Mouse (Mus musculus) heart, adult 18-20 months (tissue): ENCODE measurements around the gene Angptl7. TPM values are rescaled to one million over a fixed set of nuclear protein-coding genes. Genes with fewer than 3 reads are reported as not detected.
A peak's percentile ranks its signal among the peaks of the same experiment; 100 is the strongest.

Source experiments
- DNase-seq, 2 experiments: peaks; one replicate each; pipeline ENCODE4 v3.0.0; 2021 to 2022; ENCODE audit warnings: mixed read lengths in 1 of 2
- long read RNA-seq, 2 experiments: library from polyadenylated mRNA; stranded (forward); transcript quantifications; one replicate each; pipeline ENCODE4 v2.0.0; 2021
- total RNA-seq, 2 experiments: library from RNA; stranded (reverse); gene quantifications; 2 replicates each; pipeline ENCODE4 v1.2.3; 2021

The Angptl7 gene
- total RNA-seq, result 1 to 10 TPM; 1.2 to 2.0 TPM
- long read RNA-seq, experiment 1, partial matches to known transcripts, result 0 of 6 reads
- long read RNA-seq, experiment 1, other reads (novel, unspliced or antisense), result 3 of 6 reads
- long read RNA-seq, experiment 2, partial matches to known transcripts, result 0 of 10 reads
- long read RNA-seq, experiment 2, other reads (novel, unspliced or antisense), result 6 of 10 reads

DNA sequence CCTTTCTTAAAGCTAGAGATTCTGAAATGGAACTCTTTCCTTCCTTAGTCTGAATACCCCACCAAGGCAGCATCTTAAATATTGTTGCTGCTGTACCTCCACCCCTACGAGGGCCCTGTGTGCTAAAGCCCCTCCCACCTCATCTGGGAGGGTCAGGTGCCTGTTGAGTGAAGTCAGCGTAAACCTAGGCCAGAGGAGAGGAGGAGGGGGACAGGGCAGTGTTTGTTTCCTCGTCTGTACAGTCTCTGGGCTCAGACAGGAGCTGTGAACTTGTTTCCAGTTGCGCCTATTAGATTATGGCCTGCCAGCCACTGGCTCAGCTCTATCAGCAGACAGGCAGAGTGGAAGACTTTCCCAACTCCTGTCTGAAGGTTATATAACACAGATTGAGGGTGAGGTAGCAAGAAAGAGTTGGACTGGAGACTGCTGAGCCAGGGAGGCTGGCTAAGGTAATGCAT is at the start of gene Angptl7:
Gene Angptl7, minus strand, starts transcription at position 51 of the 458 bp plus-strand sequence.
- DNase-seq, result peak; percentile 33 to 52

DNA sequence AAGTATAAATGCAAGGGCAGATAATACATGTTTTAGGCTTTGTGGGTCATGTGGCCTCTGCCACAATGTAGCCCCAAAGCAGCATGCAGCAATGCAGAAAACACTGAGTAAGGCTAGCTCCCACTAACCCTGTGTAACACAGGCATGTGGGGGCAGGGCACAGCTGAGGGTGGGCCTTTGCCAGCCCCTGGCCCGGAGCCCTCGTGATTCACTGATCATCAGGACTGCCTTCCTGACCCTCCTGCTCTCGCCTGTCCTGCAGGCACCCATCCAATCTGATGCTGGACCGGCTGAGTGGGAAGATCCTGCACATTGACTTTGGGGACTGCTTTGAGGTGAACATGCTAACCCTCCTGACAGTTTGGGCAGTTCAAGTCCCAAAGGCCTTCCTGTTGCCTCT is 48.8 kb upstream of the Angptl7 start:
- DNase-seq, result no peak

GRCm38 (mm10) chr4:148535876-148536275 is 35.6 kb upstream of the Angptl7 start:
- DNase-seq, result no peak

- peak; percentile 66 to 70 for DNase-seq
Measured at GRCm38 (mm10) chr4:148533613-148534328, 33.5 kb upstream of the Angptl7 start.

- no peak for DNase-seq
Measured at GRCm38 (mm10) chr4:148532516-148532915, 32.3 kb upstream of the Angptl7 start.

- no peak for DNase-seq
Measured at GRCm38 (mm10) chr4:148531341-148531740, 31.1 kb upstream of the Angptl7 start.

DNA sequence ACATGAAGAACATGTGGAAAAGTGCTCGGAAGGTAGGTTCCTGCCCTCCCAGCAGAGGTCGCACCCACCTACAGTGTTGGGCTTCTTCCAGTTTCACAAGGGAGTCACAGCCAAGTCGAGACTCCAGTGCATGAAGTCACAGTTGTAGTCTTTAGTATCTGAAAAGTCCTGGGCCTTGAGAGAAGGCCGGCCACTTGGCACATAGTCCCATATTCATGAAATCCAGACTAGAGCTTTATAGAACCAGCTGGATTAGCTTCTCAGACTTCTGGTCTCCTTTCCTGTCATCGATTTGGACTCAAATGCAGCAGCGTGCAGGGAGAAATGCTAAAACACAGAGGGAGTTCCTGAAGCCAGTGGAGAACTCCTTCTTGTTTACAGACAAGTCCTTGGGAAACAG is 30.5 kb upstream of the Angptl7 start:
- DNase-seq, result peak in 1 of 2 experiments; percentile 37

GRCm38 (mm10) chr4:148530351-148530750 is 30.1 kb upstream of the Angptl7 start:
- DNase-seq, result no peak

- peak; percentile 42 to 68 for DNase-seq
Measured at GRCm38 (mm10) chr4:148527158-148527910, 27.1 kb upstream of the Angptl7 start.

DNA sequence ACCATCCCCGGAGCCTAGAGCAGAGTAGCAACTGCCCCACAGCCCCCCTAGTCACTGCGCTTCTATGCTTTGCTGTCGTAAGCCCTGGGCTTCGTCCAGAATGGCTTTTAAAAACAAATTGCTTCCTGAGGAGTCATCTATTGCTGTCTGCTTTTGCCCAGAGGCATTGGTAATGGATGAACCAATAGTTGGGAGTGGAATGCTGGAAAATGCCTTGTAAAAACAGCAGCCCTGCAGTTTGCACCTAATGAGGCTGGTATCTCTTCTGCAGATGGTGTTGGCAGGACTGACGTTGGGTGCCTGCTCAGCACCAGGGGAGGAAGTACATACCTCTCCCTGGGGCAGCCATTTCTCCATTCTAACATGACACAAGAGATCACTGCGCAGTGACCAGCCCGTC is 23.3 kb upstream of the Angptl7 start:
- DNase-seq, result no peak

GRCm38 (mm10) chr4:148518235-148518795 is 18.1 kb upstream of the Angptl7 start:
- no peak for DNase-seq

DNA sequence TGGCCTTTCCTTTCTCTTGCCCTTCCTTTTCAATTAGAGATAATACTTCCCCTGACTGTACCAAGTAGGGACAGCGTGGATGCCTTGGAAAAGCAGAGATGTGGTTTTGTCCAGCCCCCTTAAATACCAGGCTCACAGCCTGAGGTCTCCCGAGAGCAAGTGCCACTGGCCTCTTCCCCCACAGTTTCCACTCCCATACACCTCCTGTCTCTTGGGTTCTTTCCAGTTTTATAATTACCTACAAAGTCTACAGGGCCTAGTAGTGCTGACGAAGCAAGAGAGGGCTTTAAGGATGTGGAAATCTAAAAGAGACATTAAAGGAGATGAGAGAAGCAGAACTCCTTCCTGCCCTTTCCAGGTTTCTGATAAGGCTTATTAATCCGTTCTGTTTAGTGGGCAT is 17.5 kb upstream of the Angptl7 start:
- no peak for DNase-seq

- no peak for DNase-seq
Measured at GRCm38 (mm10) chr4:148515313-148515712, 15.1 kb upstream of the Angptl7 start.

DNA sequence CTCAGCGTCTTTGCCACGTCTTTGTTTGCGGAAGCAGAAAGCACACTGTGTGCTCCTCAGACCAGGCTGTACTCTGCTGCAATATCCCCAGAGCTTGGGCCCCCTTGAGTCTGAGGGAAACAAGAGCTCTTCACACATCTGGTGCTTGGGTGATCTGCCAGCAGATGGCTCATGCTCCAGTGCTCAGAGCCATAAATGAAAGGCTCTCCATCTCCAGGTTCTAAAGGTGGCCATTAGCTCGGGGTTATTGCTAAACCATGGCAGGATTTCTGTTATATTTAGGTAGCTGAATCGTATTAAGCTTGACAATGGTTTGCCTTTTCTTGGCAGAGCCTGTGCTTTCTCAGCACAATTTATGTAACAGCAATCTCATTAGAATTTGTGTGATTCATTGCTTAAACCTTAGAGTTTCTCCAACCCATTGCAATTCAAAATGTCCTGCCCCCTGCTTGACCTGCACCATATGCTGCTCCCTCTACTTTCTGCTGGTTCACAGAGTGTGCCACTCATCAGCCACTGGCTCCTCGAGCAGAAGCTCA is 12.8 kb upstream of the Angptl7 start:
- peak; percentile 48 to 60 for DNase-seq

DNA sequence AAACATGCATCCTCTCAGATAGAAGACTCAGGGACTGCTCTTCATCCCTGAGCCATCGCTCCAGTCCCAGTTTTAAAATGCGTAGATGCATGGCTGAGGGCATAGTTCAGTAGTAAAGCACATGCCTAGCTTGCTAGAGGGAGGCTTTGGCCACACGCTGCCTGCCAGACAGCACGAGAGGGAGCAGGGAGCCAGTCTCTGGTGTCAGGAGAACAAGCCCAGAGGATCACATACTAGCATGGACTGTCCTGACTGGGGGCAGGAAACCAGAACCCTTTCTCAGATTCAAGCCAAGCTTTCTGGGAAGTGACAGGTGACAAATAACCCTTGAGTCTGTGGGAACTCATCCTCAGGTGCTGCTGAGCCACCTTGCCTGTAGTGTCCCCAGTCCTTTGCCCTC is 11.1 kb upstream of the Angptl7 start:
- no peak for DNase-seq

DNA sequence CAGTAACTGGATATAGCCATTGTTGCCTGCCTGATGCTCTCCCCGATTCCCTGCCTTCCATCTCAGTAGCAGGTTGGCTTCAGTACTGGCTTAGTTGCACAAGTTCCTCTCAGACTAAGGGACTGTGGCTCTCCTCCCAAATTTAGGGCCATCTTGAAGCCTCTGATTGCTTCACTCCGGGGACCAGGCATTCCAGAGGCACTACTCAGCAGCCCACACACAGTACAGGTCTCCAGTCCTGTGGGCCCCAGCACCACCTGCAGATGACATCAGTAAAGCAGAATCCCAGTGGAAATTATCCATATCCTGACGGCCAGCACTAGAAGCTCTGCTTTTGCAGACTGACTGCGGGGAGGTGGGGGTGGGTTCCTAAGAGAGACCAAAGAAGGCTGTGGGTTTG is 10.4 kb upstream of the Angptl7 start:
- peak; percentile 56 to 78 for DNase-seq

DNA sequence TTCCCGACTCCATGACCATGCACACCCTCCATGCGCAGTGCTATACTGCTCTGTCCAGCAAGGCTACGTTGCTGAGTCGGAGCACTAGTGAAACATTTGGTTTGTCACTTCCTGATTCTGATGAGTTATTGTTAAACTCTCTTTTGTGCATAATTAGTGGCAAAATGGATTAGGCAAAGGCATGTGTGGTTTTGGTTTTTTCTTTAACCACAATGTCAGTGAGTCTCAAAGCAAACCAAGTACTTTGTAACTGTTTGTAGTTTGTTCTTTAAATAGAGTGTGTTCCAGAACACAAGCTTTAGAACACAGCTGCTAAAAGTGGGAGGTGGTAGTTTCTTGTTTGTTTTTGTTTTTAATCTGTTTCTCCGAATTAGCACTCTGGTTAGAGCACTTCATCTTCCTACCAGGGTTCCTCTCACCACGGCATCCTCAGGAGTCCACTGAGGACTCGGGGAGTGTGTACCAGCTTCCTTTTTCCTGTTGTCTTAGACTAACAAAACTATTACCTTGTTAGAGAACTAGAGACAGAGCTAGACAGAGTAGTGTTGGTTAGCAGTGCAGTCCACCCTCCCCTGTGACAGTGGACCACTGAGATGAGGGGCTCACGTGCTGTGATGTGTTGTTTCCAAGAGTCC is 9.3 kb upstream of the Angptl7 start:
- DNase-seq, result no peak

- DNase-seq, result no peak
Measured at GRCm38 (mm10) chr4:148508084-148508849, 8.0 kb upstream of the Angptl7 start.

DNA sequence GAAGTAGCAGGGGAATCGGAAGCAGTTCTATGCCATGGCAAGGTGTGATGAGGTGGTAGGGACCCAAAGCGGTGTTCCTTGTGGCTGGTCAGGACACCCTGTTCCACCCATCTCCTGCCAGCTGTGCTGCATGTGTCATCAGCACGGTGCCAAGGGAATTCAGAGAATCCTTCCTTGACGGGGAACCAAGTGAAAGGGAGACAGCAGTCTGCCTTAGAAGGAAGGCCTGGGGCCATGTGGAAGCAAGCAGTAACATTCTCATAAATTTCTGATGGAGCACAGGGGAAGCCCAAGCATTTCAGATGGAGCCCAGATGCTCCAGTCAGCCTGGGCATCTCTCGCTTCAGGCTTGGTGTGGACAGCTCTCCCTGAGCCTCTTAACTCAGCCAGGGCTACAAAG is 7.3 kb upstream of the Angptl7 start:
- DNase-seq, result no peak

GRCm38 (mm10) chr4:148504497-148504959 is 4.3 kb upstream of the Angptl7 start:
- peak; percentile 74 to 78 for DNase-seq
